Mouse (Mus musculus) lung, embryonic 16.5 days (tissue): ENCODE results near the gene Rab12. TPM values are rescaled to one million over a fixed set of nuclear protein-coding genes. Genes with fewer than 3 reads are reported as not detected.

Source experiments
- ATAC-seq: fragments of 200-750 bp; cut with Nextera tagmentation; 2 replicates; pipeline ENCODE4 v1.8.0; 2017; ENCODE audit warnings: low read depth, mild to moderate bottlenecking, moderate library complexity
- H3K27ac ChIP-seq: fragments of 300-500 bp; sonication (generic); 2 replicates; pipeline ENCODE4 v1.5.1; 2014; ENCODE audit warnings: mild to moderate bottlenecking, control low read depth, low read length
- H3K27me3 ChIP-seq: fragments of 300-500 bp; sonication (generic); 2 replicates; pipeline ENCODE4 v1.6.1; 2014; ENCODE audit warnings: low read depth, low read length, mixed read lengths; ENCODE audit not compliant: control insufficient read depth, insufficient read depth
- H3K36me3 ChIP-seq: fragments of 300-500 bp; sonication (generic); 2 replicates; pipeline ENCODE4 v1.6.1; 2014; ENCODE audit warnings: low read length; ENCODE audit not compliant: control insufficient read depth, insufficient read depth
- H3K4me1 ChIP-seq: fragments of 300-500 bp; sonication (generic); replicated peaks from 2 replicates; pipeline ENCODE4 v1.6.1; 2014; ENCODE audit warnings: low read length, mixed read lengths; ENCODE audit not compliant: control insufficient read depth, insufficient read depth
- H3K4me2 ChIP-seq: fragments of 300-500 bp; sonication (generic); 2 replicates; pipeline ENCODE4 v1.6.1; 2014; ENCODE audit warnings: low read depth, low read length, control low read depth
- H3K4me3 ChIP-seq: fragments of 300-500 bp; sonication (generic); 2 replicates; pipeline ENCODE4 v1.5.1; 2014; ENCODE audit warnings: mild to moderate bottlenecking, low read length, control low read depth
- H3K9ac ChIP-seq: fragments of 300-500 bp; sonication (generic); 2 replicates; pipeline ENCODE4 v1.6.1; 2014; ENCODE audit warnings: low read length, control low read depth
- H3K9me3 ChIP-seq: fragments of 300-500 bp; sonication (generic); 2 replicates; pipeline ENCODE4 v1.6.1; 2016; ENCODE audit warnings: low read length; ENCODE audit not compliant: control insufficient read depth
- WGBS: fragments of 180-500 bp; shearing (Covaris S2); extraction: QIAGEN DNeasy Blood & Tissue Kit; methylation state at CpG from one replicate; pipeline ENCODE4 v1.1.7; 2014; 5-methylcytosine and 5-hydroxymethylcytosine counted together
- polyA plus RNA-seq: library from polyadenylated mRNA; unstranded; fragments of >200 nt; fragmentation: Nextera tagmentation; extraction: Ambion mirVana; gene quantifications from 2 replicates; pipeline ENCODE4 v1.2.1, GENCODE M21; 2015

Gene Rab12
- polyA plus RNA-seq, 1 experiment from 2014 or later: 27.8 TPM

DNA sequence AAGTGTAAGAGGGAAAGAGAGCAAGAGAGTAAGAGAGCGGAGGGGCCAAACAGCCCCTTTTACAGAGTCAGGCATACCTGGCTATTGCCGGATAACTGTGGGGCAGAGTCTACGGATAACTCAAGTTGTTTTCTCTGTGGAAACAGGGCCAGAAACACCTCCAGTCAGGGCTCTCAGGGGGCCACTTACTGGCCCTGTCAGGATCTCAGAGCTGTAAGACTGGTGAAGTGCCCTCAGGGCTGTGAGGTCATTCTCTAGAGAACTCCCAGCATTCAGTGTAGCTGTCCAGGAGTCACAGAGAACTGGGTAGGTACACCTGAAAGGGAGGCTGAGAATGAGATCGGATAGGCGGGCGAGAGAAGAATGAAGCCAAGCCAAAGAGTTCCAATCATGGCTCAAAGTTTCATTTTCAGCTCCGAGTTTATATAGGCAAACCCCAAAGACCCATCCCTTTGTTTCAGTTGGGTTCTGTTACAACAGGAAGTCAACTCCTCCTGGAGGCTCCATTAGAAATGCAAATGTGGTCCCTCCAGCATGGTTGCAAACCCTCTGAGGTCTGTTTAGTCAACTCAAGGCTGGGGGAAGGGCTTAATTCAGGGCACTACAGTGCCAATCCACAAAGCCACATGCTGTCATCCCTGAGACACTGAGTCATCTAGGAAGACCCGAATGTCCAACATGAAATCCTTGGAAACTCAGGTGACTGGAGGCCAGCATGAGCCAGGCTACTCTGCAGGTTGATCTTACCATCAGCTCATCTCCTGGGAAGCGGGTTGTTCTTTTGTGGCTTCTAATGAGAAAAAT is 35.7 kb downstream of the Rab12 start:
- no peaks in the 10 kb centered on the region; the same call in 1 of the 2 replicates for H3K4me1 ChIP-seq
- 69% methylated on average over 9 of the region's 9 CpGs for WGBS
- no peak overlapping the region for H3K9ac ChIP-seq
- no peaks in the 10 kb centered on the region for H3K9me3 ChIP-seq
- H3K27ac ChIP-seq: no peak overlapping the region
- H3K36me3 ChIP-seq: no peaks in the 10 kb centered on the region
- H3K4me3 ChIP-seq: no peak overlapping the region
- peak; percentile 67 for ATAC-seq
- H3K4me2 ChIP-seq: no peak overlapping the region
- H3K27me3 ChIP-seq: peaks cover 10% of the 10 kb centered on the region; the same call in 1 of the 2 replicates

DNA sequence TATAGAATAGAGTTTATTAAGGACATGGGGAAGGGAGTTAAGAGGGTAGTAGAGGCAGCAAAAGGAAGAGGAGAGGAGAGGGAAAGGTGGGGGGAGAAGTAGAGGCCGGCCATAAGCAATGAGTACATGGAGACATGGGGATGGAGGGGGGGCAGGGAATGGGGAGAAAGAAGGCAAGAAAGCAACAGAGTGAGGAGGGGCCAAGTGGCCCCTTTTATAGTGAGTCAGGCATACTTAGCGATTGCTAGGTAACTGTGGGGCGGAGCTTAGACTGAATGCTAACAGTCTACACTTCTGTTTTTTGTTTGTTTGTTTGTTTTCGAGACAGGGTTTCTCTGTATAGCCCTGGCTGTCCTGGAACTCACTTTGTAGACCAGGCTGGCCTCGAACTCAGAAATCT is 38.2 kb downstream of the Rab12 start:
- WGBS: 75% methylated on average over 5 of the region's 5 CpGs
- Histone ChIP-seq H3K27ac (no peak overlapping the region), H3K27me3 (peaks cover 10% of the 10 kb centered on the region; the same call in 1 of the 2 replicates), H3K9ac (no peak overlapping the region), H3K4me2 (no peak overlapping the region), H3K9me3 (no peaks in the 10 kb centered on the region), H3K36me3 (no peaks in the 10 kb centered on the region), H3K4me3 (no peak overlapping the region), H3K4me1 (no peaks in the 10 kb centered on the region; the same call in 1 of the 2 replicates)
- ATAC-seq: no peak

DNA sequence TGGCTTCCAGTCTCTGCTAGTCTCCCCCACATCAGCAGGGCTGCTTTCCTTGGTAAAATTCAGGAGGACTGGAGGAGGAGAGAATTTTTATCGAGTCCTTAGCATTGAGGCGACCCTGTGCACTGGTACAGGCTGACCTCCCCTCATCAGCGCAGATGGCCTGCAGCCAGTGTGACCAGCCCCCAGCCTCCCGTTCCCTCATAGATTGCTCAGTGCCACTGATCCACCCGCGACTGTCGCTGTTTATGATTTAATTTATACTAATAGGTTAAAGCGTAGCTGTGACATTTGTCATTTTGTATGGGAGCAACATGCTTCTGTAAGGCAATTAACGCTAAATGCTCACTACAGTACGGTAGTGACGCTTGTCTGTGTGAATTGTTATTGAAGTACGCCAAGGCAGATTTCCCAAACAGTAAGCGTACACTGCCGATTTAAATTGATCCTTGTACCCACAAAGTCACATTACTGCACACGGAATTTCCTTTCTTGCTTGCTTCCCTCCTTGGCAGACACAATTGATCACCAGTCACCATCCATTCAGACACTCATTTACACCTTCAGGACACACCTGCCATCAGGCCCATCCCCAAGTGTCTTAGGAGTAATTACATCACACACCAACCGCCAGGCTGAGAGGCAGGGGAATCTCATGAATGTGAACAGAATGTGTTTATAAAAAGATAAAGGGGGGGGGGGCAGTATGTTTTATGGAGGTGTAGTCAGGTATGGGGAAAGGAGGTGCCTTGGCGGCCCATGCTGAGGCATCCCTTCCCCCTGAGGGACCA is 38.8 kb downstream of the Rab12 start:
- peaks cover 10% of the 10 kb centered on the region; the same call in 1 of the 2 replicates for H3K27me3 ChIP-seq
- H3K27ac ChIP-seq: no peak overlapping the region
- H3K4me3 ChIP-seq: no peak overlapping the region
- H3K36me3 ChIP-seq: no peaks in the 10 kb centered on the region
- no peak for ATAC-seq
- H3K9me3 ChIP-seq: no peaks in the 10 kb centered on the region
- no peak overlapping the region for H3K9ac ChIP-seq
- peak overlapping the region; percentile 33; the same call in 1 of the 2 replicates for H3K4me2 ChIP-seq
- WGBS: 38% methylated on average over 17 of the region's 17 CpGs
- H3K4me1 ChIP-seq: no peaks in the 10 kb centered on the region

DNA sequence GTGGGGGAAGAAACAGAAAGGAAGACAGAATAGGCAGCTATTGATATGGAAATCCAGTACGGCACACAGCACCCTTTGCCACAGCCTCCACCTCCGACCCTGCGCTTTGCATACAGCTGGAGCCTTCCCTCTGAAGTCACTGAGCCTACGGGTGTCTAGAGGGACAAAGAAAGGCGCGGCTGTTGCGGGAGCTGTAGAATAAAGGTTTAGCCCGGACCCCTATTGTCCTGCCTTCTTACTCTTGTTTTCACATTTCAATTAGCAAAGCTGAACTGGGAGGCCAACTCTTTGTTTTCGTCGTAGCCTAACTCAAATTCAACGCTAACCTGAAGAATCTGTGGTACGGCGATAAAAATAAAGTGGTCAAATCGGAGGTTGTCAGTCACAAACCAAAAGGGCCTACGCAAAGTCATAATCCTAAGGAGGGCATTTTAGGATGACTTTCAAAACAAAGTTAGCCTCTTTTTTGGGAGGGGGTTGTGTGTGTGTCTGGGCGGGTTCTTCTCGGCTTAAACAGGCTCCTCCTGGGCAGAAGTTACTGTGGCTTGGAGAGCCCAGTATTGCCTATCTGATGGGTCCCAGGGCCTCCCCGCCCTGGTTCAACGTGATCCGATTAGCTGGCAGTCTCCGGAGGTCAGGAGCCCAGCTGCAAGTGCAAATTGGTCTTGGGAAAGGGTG is 39.6 kb downstream of the Rab12 start:
- Histone ChIP-seq H3K4me3 (0 out of 2 replicates have a peak overlapping the region, but pooled peaks have one; percentile 8), H3K36me3 (no peaks in the 10 kb centered on the region), H3K27me3 (peaks cover 10% of the 10 kb centered on the region; the same call in 1 of the 2 replicates), H3K27ac (no peak overlapping the region), H3K4me2 (peak overlapping the region; percentile 33), H3K4me1 (no peaks in the 10 kb centered on the region), H3K9ac (no peak overlapping the region), H3K9me3 (no peaks in the 10 kb centered on the region)
- ATAC-seq: no peak
- 24% methylated on average over 21 of the region's 21 CpGs for WGBS

DNA sequence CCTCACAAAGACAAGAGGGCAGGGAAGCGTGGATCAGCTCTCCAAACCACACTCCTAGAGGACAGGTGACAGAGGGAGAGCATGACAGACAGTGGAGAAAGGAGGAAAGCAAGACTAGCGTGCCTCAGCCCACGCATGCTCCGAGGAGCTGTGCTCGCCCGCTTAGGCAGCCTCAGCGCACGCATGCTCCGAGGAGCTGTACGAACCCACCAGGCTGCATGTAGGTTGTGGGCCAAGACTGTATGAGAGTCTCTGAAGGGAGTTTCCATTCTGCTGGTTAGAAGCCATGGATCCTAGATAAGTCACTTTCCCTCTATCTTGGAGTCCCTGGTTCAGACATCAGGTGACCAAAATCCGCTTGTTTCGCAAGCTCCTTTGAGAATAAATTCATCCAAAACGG is 40.2 kb downstream of the Rab12 start:
- Histone ChIP-seq H3K9ac (no peak overlapping the region), H3K4me3 (no peak overlapping the region)
- no peak for ATAC-seq

DNA sequence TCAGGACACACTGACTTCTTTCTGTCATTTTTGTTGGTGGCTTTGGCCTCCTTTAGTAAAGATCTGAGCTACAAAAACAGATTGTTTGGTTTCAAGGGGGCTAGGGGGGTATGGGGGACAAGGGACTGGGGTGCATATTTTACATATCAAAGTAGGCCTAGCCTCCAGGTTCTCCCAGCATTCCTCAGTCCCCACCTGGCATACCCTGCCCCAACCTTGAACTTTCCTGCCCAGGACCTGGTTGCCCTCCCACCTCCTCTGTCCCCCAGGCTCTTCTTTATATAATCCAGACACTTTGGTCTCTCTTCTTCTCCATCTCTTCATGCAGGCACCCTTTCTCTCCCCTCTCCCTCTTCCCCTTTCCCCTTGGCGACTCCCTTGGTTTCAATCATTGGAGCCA is 46.3 kb downstream of the Rab12 start:
- Histone ChIP-seq H3K4me1 (no peaks in the 10 kb centered on the region), H3K4me2 (no peak overlapping the region), H3K27ac (no peak overlapping the region), H3K9ac (no peak overlapping the region), H3K36me3 (no peaks in the 10 kb centered on the region), H3K27me3 (no peaks in the 10 kb centered on the region), H3K9me3 (no peaks in the 10 kb centered on the region), H3K4me3 (no peak overlapping the region)
- 89% methylated on average over 1 of the region's 1 CpGs for WGBS
- ATAC-seq: no peak

More for the DNA sequence above, 40.2 kb downstream of the Rab12 start:
- Histone ChIP-seq H3K4me1 (no peaks in the 10 kb centered on the region), H3K4me2 (peak overlapping the region; percentile 33; the same call in 1 of the 2 replicates), H3K9me3 (no peaks in the 10 kb centered on the region), H3K36me3 (no peaks in the 10 kb centered on the region), H3K27me3 (peaks cover 10% of the 10 kb centered on the region; the same call in 1 of the 2 replicates), H3K27ac (no peak overlapping the region)
- WGBS: 40% methylated on average over 13 of the region's 13 CpGs

DNA sequence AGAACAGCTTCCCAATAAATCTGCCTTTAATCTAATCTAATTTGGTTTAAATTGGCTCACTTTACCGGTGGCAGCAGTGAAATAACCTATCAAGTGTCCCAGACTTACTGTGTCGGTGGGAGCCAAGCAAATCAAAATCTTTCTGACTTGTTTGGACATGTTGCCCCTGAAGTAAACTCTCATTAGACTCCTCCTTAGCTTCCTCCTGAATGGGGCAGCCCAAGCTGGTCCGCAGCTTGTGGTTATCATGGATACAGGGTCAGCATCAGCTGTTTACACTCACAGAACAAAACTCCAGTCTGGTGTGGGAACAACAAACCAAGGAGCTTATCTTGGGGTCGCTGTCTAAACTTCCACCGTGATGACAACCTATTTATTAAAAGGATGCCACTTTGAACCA is 47.8 kb downstream of the Rab12 start:
- H3K9me3 ChIP-seq: no peaks in the 10 kb centered on the region
- no peaks in the 10 kb centered on the region for H3K36me3 ChIP-seq
- no peak for ATAC-seq
- no peaks in the 10 kb centered on the region for H3K4me1 ChIP-seq
- no peak overlapping the region for H3K4me3 ChIP-seq
- H3K27me3 ChIP-seq: no peaks in the 10 kb centered on the region
- H3K9ac ChIP-seq: no peak overlapping the region
- no peak overlapping the region for H3K27ac ChIP-seq
- WGBS: 37% methylated on average over 5 of the region's 5 CpGs
- no peak overlapping the region for H3K4me2 ChIP-seq

DNA sequence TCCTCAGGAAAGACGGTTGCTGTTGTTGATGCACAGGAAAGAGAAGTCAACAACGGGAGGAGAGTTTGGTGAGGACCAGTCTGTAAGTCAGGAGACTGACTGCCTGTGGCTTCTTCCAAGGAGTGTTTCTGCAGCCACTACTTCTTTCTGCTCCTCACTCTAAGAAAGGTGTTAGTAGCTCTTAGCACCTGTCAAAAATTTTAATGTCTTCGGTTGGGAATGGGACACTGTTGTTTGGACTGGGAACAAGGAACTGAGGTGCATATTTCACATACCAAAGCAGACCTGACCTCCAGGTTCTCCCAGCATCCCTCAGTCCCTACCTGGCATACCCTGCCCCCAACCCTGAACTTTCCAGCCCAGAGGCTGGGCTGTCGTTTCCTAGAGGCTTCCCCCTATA is 48.3 kb downstream of the Rab12 start:
- 52% methylated on average over 4 of the region's 4 CpGs for WGBS
- H3K36me3 ChIP-seq: no peaks in the 10 kb centered on the region
- H3K4me1 ChIP-seq: no peaks in the 10 kb centered on the region
- no peak overlapping the region for H3K9ac ChIP-seq
- H3K9me3 ChIP-seq: no peaks in the 10 kb centered on the region
- H3K27me3 ChIP-seq: no peaks in the 10 kb centered on the region
- no peak overlapping the region for H3K4me2 ChIP-seq
- no peak overlapping the region for H3K27ac ChIP-seq
- no peak for ATAC-seq
- no peak overlapping the region for H3K4me3 ChIP-seq

DNA sequence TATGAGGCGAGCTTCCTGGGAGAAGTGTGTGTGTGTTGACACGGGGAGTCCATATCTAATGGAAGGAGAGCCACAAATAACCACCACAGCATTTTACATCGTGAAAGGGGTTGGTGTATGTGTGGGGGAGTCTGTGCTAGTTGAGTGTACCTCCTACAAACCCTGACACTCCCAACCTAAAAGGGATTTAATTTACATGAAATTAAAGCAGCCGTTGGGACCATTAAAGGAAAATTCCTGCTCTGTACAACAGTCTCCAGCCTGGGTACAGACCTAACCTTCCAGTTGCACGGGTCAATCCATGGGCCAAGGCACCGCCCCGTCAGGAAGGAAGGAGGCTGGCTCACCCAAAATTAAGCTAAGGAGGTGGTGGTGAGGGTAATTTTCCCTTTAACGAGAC is 49.5 kb downstream of the Rab12 start:
- no peaks in the 10 kb centered on the region for H3K9me3 ChIP-seq
- no peak overlapping the region for H3K4me3 ChIP-seq
- H3K36me3 ChIP-seq: no peaks in the 10 kb centered on the region
- no peak overlapping the region for H3K27ac ChIP-seq
- H3K9ac ChIP-seq: no peak overlapping the region
- H3K27me3 ChIP-seq: no peaks in the 10 kb centered on the region
- no peak overlapping the region for H3K4me2 ChIP-seq
- ATAC-seq: no peak
- WGBS: 47% methylated on average over 8 of the region's 8 CpGs
- H3K4me1 ChIP-seq: no peaks in the 10 kb centered on the region
